Mouse (Mus musculus): ENCODE measurements around the gene Tmem178b.

GRCm38 (mm10) chr6:40032901-40033300 is 159.8 kb downstream of the Tmem178b start:
- no peak for TF ChIP-seq CTCF (IDR thresholded peaks at IDR 0.05; ENCODE audit: low read depth)
- TF ChIP-seq EP300 (IDR thresholded peaks at IDR 0.05; ENCODE audit: low read depth): no peak

Data from heart, postnatal 0 days (tissue).